Mouse (Mus musculus) gastrocnemius, postnatal 36 days (tissue): ENCODE data around the gene Pim1. TPM values are rescaled to one million over a fixed set of nuclear protein-coding genes. Genes with fewer than 3 reads are reported as not detected.
"Not testable (repeated sequence)": the region's sequence is repeated elsewhere in the genome, so short reads cannot be mapped to it uniquely, and the experiment has no call there.

Source experiments
- DNase-seq, 2 experiments: peaks; one replicate each; pipeline ENCODE4 v3.0.0; 2022
- intact Hi-C: fragments of 180-260 bp; cut with DNase I; formaldehyde crosslinking; loops from one replicate; pipeline ENCODE4 v1.15.1; 2025
- total RNA-seq, 2 experiments: library from RNA; stranded (reverse); gene quantifications; 2 replicates each; pipeline ENCODE4 v1.2.3; 2021

Gene Pim1
- total RNA-seq, 2 experiments from 2014 or later = 13.6 to 16.3 TPM

DNA sequence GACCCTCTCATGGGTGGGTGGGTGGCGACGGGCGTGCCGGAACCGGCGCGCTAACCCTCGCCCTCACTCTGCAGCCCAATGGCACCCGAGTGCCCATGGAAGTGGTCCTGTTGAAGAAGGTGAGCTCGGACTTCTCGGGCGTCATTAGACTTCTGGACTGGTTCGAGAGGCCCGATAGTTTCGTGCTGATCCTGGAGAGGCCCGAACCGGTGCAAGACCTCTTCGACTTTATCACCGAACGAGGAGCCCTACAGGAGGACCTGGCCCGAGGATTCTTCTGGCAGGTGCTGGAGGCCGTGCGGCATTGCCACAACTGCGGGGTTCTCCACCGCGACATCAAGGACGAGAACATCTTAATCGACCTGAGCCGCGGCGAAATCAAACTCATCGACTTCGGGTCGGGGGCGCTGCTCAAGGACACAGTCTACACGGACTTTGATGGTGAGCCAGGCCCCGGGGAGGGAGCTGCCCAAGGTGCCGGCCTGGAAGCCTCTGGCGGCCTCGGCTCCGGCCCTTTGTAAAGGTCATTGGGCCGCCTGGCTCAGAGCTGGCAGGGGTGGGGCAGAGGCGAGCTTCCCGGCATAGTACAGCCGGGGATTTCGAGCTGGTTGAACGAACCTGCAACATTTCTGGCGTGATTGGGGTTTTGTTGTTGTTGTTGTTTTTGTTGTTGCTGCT, 1.2 kb downstream of the Pim1 start:
- DNase-seq = peak; percentile 64
- intact Hi-C loops = loop anchor here (1.0 to 5.0 kb wide), 2 partner anchors 34 to 94 kb away; no protein-coding TSS in a partner anchor

- DNase-seq = peak; percentile 51 to 64
Observed at GRCm38 (mm10) chr17:29492269-29493191, 2.0 kb downstream of the Pim1 start.

DNA sequence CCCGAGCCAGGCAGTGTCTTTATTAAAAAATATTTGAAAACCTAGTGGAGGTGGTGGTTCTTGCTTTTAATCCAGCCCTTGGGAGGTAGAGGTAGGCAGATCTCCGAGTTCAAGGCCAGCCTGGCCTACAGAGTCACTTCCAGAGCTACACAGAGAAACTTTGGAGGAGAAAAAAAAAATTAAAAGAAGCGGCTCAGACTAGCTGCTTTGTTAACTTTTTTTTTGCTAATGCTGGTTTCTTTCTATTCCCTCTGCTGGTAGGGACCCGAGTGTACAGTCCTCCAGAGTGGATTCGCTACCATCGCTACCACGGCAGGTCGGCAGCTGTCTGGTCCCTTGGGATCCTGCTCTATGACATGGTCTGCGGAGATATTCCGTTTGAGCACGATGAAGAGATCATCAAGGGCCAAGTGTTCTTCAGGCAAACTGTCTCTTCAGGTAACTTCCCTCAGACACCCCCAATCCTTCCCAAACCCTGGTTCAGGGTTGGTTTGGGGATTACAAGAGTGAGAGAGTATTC, 3.0 kb downstream of the Pim1 start:
- intact Hi-C loops = loop anchor here (5.0 kb wide), 1 partner anchor 36 kb away; no protein-coding TSS in a partner anchor

More at GRCm38 (mm10) chr17:29492269-29493191, 2.0 kb downstream of the Pim1 start:
- intact Hi-C loops = loop anchor here (1.0 to 5.0 kb wide), 2 partner anchors 35 to 95 kb away; no protein-coding TSS in a partner anchor

DNA sequence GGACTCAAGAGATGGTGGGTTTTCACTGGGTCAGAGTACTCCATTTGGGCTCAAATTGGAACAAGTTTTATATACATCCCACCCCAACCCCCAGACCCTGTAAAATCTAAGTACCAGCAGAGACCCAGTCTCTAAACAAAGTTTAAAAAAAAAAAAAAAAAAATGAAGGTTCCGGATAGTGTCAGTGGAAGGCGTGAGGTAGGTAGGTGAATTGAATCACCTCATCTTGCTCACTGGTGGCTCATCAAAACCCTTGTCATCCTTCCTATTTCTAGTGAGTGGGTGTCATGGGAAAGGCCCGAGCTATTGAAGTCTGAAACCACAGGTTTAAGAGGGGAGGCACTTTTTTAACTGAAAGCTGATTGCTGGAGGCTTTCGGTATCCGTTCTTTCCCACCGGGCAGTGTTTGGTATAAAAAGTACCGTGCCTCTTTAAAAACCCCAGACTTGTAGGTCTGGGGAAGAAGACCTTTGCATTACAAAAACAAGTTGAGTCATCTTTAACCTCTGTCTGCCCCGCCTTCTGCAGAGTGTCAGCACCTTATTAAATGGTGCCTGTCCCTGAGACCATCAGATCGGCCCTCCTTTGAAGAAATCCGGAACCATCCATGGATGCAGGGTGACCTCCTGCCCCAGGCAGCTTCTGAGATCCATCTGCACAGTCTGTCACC, 3.6 kb downstream of the Pim1 start:
- intact Hi-C loops = loop anchor here (5.0 kb wide), 1 partner anchor 37 kb away; no protein-coding TSS in a partner anchor
- DNase-seq = no peak

More for the DNA sequence above, 3.0 kb downstream of the Pim1 start:
- DNase-seq = no peak

GRCm38 (mm10) chr17:29494732-29495076, 4.2 kb downstream of the Pim1 start:
- no peak for DNase-seq
- intact Hi-C loops = loop anchor here (5.0 kb wide), 1 partner anchor 37 kb away; no protein-coding TSS in a partner anchor

- intact Hi-C loops = no loop called here
- no peak for DNase-seq
Observed at GRCm38 (mm10) chr17:29496211-29497070, 5.9 kb downstream of the Pim1 start.

- intact Hi-C loops = no loop called here
Observed at GRCm38 (mm10) chr17:29497071-29497354, 6.5 kb downstream of the Pim1 start.

DNA sequence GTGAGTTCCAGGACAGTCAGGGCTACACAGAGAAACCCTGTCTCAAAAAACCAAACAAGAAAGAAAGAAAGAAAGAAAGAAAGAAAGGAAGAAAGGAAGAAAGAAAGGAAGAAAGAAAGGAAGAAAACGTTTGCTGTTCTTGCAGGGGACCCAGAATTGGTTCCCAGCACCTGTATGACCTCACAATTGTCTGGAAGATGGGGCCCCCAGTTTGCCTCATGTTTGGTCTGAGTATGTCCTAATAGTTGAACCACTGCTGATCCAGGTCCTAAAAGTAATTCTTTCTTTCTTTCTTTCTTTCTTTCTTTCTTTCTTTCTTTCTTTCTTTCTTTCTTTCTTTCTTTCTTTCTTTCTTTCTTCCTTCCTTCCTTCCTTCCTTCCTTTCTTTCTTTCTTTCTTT, 6.9 kb downstream of the Pim1 start:
- DNase-seq, intact Hi-C loops: not testable (repeated sequence)

More at GRCm38 (mm10) chr17:29497071-29497354, 6.5 kb downstream of the Pim1 start:
- no peak for DNase-seq

DNA sequence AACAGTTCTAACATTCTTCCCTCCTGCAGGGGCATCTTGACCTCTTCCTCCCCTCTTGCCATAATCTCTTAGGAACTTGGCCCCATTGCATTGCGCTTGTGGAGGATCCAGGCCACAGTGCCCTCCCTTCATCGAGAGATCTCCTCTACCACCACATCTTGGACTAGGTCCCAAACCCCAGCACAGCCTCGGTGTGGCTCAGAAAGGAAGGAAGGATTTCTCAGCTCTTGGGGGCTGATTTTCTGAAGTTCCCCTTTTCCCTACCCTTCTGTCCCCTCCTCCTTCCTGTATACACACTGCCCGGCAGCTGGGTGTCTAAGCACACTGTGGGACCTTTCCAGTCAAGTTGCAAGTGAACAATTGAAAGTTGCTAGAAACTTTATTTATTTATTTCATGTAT, 7.5 kb downstream of the Pim1 start:
- DNase-seq = no peak
- intact Hi-C loops = no loop called here

GRCm38 (mm10) chr17:29498952-29499351, 8.4 kb downstream of the Pim1 start:
- DNase-seq, intact Hi-C loops: not testable (repeated sequence)

GRCm38 (mm10) chr17:29499511-29499910, 9.0 kb downstream of the Pim1 start:
- no peak for DNase-seq
- intact Hi-C loops = no loop called here

GRCm38 (mm10) chr17:29500243-29500740, 9.7 kb downstream of the Pim1 start:
- no peak for DNase-seq
- intact Hi-C loops = no loop called here

DNA sequence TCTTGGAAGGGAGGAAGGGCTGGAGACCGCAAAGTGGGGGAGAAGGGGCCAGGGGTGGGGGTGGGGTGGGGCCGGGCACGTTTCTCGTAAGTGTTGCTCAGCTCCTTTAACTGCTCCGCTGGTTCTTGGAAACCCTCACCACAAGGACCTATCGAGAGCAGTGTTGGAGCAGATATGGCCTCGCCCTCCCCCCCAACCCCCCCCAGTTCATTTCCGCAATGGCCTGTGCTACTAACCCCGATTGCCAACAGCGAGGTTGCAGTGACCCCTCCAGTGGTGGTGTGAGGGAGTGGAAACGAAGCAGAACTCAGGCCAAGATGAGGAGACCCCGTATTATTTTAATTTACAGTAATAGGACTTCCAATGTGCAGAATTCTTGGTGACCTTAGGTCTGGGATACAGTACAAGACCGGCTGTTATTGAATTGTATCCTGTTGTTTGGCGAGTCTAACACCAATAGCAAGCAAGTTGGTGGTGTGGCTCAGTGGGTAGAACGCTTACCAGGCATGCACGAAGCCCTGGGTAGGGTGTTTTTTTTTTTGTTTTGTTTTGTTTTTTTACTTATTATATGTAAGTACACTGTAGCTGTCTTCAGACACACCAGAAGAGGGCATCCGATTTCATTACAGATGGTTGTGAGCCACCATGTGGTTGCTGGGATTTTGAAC, 10.4 kb downstream of the Pim1 start:
- intact Hi-C loops = no loop called here
- no peak for DNase-seq

DNA sequence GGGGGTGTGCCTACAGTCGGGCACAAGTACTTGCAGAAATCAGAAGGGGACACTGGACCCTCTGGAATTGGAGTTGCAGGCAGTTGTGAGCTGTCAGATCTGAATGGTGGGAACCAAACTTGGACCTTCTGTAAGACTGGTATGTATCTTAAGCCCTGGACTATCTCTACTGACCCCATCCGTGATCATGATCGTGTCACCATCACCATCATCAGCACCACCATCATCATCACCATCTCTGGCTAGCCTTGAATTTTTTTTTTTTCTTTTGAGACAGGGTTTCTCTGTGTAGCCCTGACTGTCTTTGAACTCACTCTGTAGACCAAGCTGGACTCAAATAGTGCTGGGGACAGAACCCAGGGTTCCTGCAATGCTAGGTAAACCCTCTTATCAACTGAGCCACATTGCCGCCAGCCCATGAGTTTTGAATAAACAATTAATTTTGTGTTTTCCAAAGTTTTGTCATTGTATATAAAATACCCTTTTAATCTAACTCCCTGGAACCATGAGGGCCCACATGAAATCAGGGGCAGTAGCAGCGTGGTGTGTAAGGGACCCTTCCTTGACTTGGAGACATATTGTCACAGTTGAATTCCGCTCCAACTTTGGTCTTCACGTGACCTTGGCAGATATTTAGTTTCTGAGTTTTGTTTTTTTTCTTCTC, 11.6 kb downstream of the Pim1 start:
- DNase-seq = no peak
- intact Hi-C loops = no loop called here

GRCm38 (mm10) chr17:29502669-29503665, 12.4 kb downstream of the Pim1 start:
- intact Hi-C loops = no loop called here
- no peak for DNase-seq

DNA sequence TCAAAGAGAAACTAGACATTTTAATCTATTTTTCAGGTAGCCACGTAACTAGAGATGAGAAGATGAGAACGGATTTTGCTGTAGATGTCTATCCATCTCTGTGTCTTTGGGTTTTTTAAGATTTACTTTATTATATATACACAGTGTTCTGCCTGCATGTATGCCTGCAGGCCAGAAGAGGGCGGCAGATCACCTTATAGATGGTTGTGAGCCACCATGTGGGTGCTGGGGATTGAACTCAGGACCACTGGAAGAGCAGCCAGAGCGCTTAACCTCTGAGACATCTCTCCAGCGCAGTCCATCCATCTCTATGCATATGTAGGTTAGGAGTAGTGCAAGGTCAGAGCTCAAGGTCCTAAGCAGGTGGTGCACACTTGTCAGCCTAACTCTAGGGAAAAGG, 13.1 kb downstream of the Pim1 start:
- no peak for DNase-seq
- intact Hi-C loops = no loop called here

- intact Hi-C loops = no loop called here
- no peak for DNase-seq
Observed at GRCm38 (mm10) chr17:29508927-29509608, 18.5 kb downstream of the Pim1 start.
